In the genomic region with DNA sequence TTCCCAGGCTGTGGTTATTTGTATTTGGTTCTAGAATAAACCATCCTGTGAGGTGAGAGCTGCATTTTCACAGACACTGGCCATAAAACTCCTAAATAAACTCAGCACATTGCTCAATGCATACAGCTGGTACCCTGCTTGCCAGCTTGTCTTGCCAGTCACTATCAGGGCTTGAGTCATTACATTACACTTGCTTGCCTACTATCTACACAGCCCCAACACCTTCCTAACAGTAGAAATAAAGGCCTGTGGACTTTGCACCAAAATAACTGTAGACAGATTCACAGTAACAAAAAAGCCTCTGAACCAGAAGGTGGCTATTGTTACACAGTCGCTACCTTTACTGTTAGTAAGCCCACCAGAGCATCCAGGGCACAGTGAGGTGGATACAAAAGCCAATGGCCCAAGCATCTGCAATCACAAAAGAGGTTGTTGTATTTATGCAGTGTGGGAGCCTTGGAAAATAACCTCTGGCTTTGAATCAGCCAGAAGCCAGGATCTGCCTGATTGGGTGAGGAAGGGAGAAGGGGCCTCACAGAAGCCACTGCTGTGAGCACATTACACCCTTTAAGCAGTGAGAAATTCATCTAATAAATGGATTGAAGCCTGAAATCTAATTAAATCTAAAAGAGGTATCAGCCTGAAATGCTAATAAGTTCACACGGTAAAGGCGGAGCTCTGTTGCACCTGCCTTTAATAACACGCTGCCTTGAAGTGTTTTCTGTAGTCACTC, we compare ENCODE assay signal across 22 mouse cellular contexts.
A peak's percentile ranks its signal among the peaks of the same experiment; 100 is the strongest.
DNase-seq lines count a peak whose midpoint lies in the region; ATAC-seq and TF ChIP-seq lines count a peak whose summit lies in the region.
"Had no signal": no experiment of that assay in that cellular context is flagged by ENCODE, and none has a peak within 500 bp of the region (broad histone marks: within the 10 kb centered on the region; RNA-seq: fewer than 3 reads in every experiment).

No protein-coding gene starts in this region.

- no peaks in the 10 kb centered on the region for H3K9me3 ChIP-seq in forebrain, embryonic 13.5 days (replicated peaks)
- no peaks in the 10 kb centered on the region for H3K9me3 ChIP-seq in forebrain, embryonic 11.5 days (ENCODE audit: control insufficient read depth, low read length)
- no peaks in the 10 kb centered on the region for H3K9me3 ChIP-seq in midbrain, embryonic 13.5 days
- H3K9me3 ChIP-seq in midbrain, embryonic 11.5 days (ENCODE audit: control insufficient read depth, low read length): no peaks in the 10 kb centered on the region
- 0 out of 2 replicates have a peak, but pooled peaks cover 2% of the 10 kb centered on the region for H3K9me3 ChIP-seq in intestine, postnatal 0 days (ENCODE audit: control insufficient read depth)
- no peaks in the 10 kb centered on the region for H3K9me3 ChIP-seq in neural tube, embryonic 14.5 days (ENCODE audit: control insufficient read depth, low read length)
- no peaks in the 10 kb centered on the region for H3K9me3 ChIP-seq in heart, embryonic 10.5 days
- H3K9me3 ChIP-seq: embryonic facial prominence, embryonic 10.5 days; limb, embryonic 12.5 days had no signal

- no peaks in the 10 kb centered on the region for H3K36me3 ChIP-seq in forebrain, embryonic 13.5 days (ENCODE audit: poor library complexity, severe bottlenecking)
- H3K36me3 ChIP-seq in forebrain, embryonic 11.5 days (ENCODE audit: control insufficient read depth, insufficient read depth, low read length): no peaks in the 10 kb centered on the region
- H3K36me3 ChIP-seq in midbrain, embryonic 13.5 days: no peaks in the 10 kb centered on the region
- no peaks in the 10 kb centered on the region for H3K36me3 ChIP-seq in midbrain, embryonic 11.5 days (ENCODE audit: control insufficient read depth, insufficient read depth, low read length)
- no peaks in the 10 kb centered on the region for H3K36me3 ChIP-seq in intestine, postnatal 0 days (ENCODE audit: control insufficient read depth, insufficient read depth)
- H3K36me3 ChIP-seq in neural tube, embryonic 14.5 days (ENCODE audit: control insufficient read depth, insufficient read depth, low read length): no peaks in the 10 kb centered on the region
- H3K36me3 ChIP-seq in heart, embryonic 10.5 days: no peaks in the 10 kb centered on the region
- H3K36me3 ChIP-seq: embryonic facial prominence, embryonic 10.5 days; limb, embryonic 12.5 days had no signal

- H3K4me2 ChIP-seq in forebrain, embryonic 13.5 days: no peak overlapping the region
- H3K4me2 ChIP-seq in forebrain, embryonic 11.5 days (ENCODE audit: low read depth, low read length, severe bottlenecking): no peak overlapping the region
- no peak overlapping the region for H3K4me2 ChIP-seq in midbrain, embryonic 13.5 days (replicated peaks)
- no peak overlapping the region for H3K4me2 ChIP-seq in midbrain, embryonic 11.5 days
- no peak overlapping the region for H3K4me2 ChIP-seq in intestine, postnatal 0 days (replicated peaks; ENCODE audit: low read depth)
- H3K4me2 ChIP-seq in neural tube, embryonic 14.5 days (ENCODE audit: low read depth, low read length): no peak overlapping the region
- H3K4me2 ChIP-seq: limb, embryonic 12.5 days; liver, embryonic 11.5 days had no signal

- peak; percentile 36; the same call in 1 of the 2 replicates for ATAC-seq in forebrain, embryonic 13.5 days
- no peak for ATAC-seq in forebrain, embryonic 11.5 days (replicated peaks; ENCODE audit: low FRiP score)
- no peak for ATAC-seq in midbrain, embryonic 13.5 days
- no peak for ATAC-seq in midbrain, embryonic 11.5 days (ENCODE audit: low FRiP score)
- ATAC-seq in intestine, postnatal 0 days: peak; percentile 90
- ATAC-seq in neural tube, embryonic 14.5 days (ENCODE audit: low read depth): no peak; the same call in 1 of the 2 replicates
- ATAC-seq: inflammation-experienced regulatory T-cells, adult 6 months; liver, postnatal 0 days had no signal

- H3K4me1 ChIP-seq in forebrain, embryonic 13.5 days: peaks cover 16% of the 10 kb centered on the region
- H3K4me1 ChIP-seq in forebrain, embryonic 11.5 days (replicated peaks; ENCODE audit: control insufficient read depth, insufficient read depth, low read length): peaks cover 3% of the 10 kb centered on the region; the same call in 1 of the 2 replicates
- H3K4me1 ChIP-seq in midbrain, embryonic 13.5 days (replicated peaks): peaks cover 11% of the 10 kb centered on the region; the same call in 1 of the 2 replicates
- no peaks in the 10 kb centered on the region for H3K4me1 ChIP-seq in midbrain, embryonic 11.5 days (ENCODE audit: control insufficient read depth, insufficient read depth, low read length)
- H3K4me1 ChIP-seq in intestine, postnatal 0 days (replicated peaks; ENCODE audit: control insufficient read depth, insufficient read depth, low read length): 0 out of 2 replicates have a peak, but pooled peaks cover 5% of the 10 kb centered on the region
- H3K4me1 ChIP-seq in neural tube, embryonic 14.5 days (ENCODE audit: control insufficient read depth, insufficient read depth, low read length): 0 out of 2 replicates have a peak, but pooled peaks cover 6% of the 10 kb centered on the region
- H3K4me1 ChIP-seq in heart, embryonic 10.5 days: no peaks in the 10 kb centered on the region

- 49% methylated on average over 4 of the region's 4 CpGs for WGBS in forebrain, embryonic 13.5 days
- 74% methylated on average over 4 of the region's 4 CpGs for WGBS in forebrain, embryonic 11.5 days
- WGBS in midbrain, embryonic 13.5 days: 61% methylated on average over 4 of the region's 4 CpGs
- WGBS in midbrain, embryonic 11.5 days: 77% methylated on average over 4 of the region's 4 CpGs
- WGBS in intestine, postnatal 0 days: 63% methylated on average over 4 of the region's 4 CpGs
- 50% methylated on average over 4 of the region's 4 CpGs for WGBS in neural tube, embryonic 14.5 days
- WGBS in heart, embryonic 10.5 days: 90% methylated on average over 4 of the region's 4 CpGs

- no peak overlapping the region for H3K4me3 ChIP-seq in forebrain, embryonic 13.5 days
- H3K4me3 ChIP-seq in forebrain, embryonic 11.5 days (ENCODE audit: low read depth, low read length): no peak overlapping the region
- no peak overlapping the region for H3K4me3 ChIP-seq in midbrain, embryonic 13.5 days (replicated peaks)
- no peak overlapping the region for H3K4me3 ChIP-seq in midbrain, embryonic 11.5 days (ENCODE audit: low read depth, low read length)
- no peak overlapping the region for H3K4me3 ChIP-seq in intestine, postnatal 0 days (ENCODE audit: low read depth, low read length)
- H3K4me3 ChIP-seq in neural tube, embryonic 14.5 days (ENCODE audit: low read depth, low read length): no peak overlapping the region
- H3K4me3 ChIP-seq in heart, embryonic 10.5 days: no peak overlapping the region
- H3K4me3 ChIP-seq: embryonic facial prominence, embryonic 10.5 days; heart, adult 2 months; limb, embryonic 12.5 days had no signal

- peak overlapping the region; percentile 63 for H3K27ac ChIP-seq in forebrain, embryonic 13.5 days
- H3K27ac ChIP-seq in forebrain, embryonic 11.5 days (ENCODE audit: low read depth, low read length): no peak overlapping the region
- peak overlapping the region; percentile 41; the same call in 1 of the 2 replicates for H3K27ac ChIP-seq in midbrain, embryonic 13.5 days
- H3K27ac ChIP-seq in midbrain, embryonic 11.5 days (ENCODE audit: low read depth, low read length): no peak overlapping the region
- H3K27ac ChIP-seq in intestine, postnatal 0 days (ENCODE audit: low read depth, low read length): 0 out of 2 replicates have a peak overlapping the region, but pooled peaks have one; percentile 21
- H3K27ac ChIP-seq in neural tube, embryonic 14.5 days (ENCODE audit: low read depth, low read length): peak overlapping the region; percentile 61
- no peak overlapping the region for H3K27ac ChIP-seq in heart, embryonic 10.5 days
- H3K27ac ChIP-seq: embryonic facial prominence, embryonic 10.5 days; heart, adult 2 months; limb, embryonic 12.5 days had no signal

- no peaks in the 10 kb centered on the region for H3K27me3 ChIP-seq in forebrain, embryonic 13.5 days
- H3K27me3 ChIP-seq in forebrain, embryonic 11.5 days (ENCODE audit: control insufficient read depth, insufficient read depth, low read length): no peaks in the 10 kb centered on the region
- no peaks in the 10 kb centered on the region for H3K27me3 ChIP-seq in midbrain, embryonic 13.5 days
- H3K27me3 ChIP-seq in midbrain, embryonic 11.5 days (ENCODE audit: control insufficient read depth, insufficient read depth, low read length): no peaks in the 10 kb centered on the region
- no peaks in the 10 kb centered on the region for H3K27me3 ChIP-seq in intestine, postnatal 0 days (replicated peaks; ENCODE audit: control insufficient read depth, insufficient read depth, low read length)
- H3K27me3 ChIP-seq in neural tube, embryonic 14.5 days (ENCODE audit: control insufficient read depth, insufficient read depth, low read length): no peaks in the 10 kb centered on the region
- no peaks in the 10 kb centered on the region for H3K27me3 ChIP-seq in heart, embryonic 10.5 days (ENCODE audit: insufficient read depth, poor library complexity, severe bottlenecking)
- H3K27me3 ChIP-seq: limb, embryonic 12.5 days had no signal

- DNase-seq in forebrain, embryonic 11.5 days (ENCODE audit: low spot score): no peak
- no peak for DNase-seq in midbrain, embryonic 11.5 days (ENCODE audit: low spot score, missing footprints)
- DNase-seq in heart, embryonic 10.5 days (ENCODE audit: low spot score): no peak
- no peak for DNase-seq in cerebellum, postnatal 25 days
- DNase-seq: adrenal gland, postnatal 10 days; cerebellum, adult 9-10 months; gastrocnemius, postnatal 36 days; heart, adult 2 months; kidney, adult 9 months; kidney, postnatal 14 days; layer of hippocampus, postnatal 36 days; liver, postnatal 0 days; lung, postnatal 10 days; thymus, postnatal 4 days had no signal

- H3K9ac ChIP-seq in forebrain, embryonic 13.5 days: no peak overlapping the region
- H3K9ac ChIP-seq in forebrain, embryonic 11.5 days (ENCODE audit: low read length): no peak overlapping the region
- H3K9ac ChIP-seq in midbrain, embryonic 13.5 days (replicated peaks): no peak overlapping the region
- no peak overlapping the region for H3K9ac ChIP-seq in midbrain, embryonic 11.5 days (ENCODE audit: low read length)
- H3K9ac ChIP-seq in intestine, postnatal 0 days (ENCODE audit: low read depth, low read length): no peak overlapping the region
- no peak overlapping the region for H3K9ac ChIP-seq in neural tube, embryonic 14.5 days (replicated peaks; ENCODE audit: low read depth, low read length)
- H3K9ac ChIP-seq: limb, embryonic 12.5 days; liver, postnatal 0 days had no signal

- no peak for TF ChIP-seq CTCF in intestine, postnatal 0 days (IDR thresholded peaks at IDR 0.05; ENCODE audit: low read depth)

Comparison
In these comparisons a context has a peak if more than half of its experiments do, and no peak if none do; other contexts are left out.
1. ATAC-seq: peak in forebrain, embryonic 13.5 days (single experiment) and intestine, postnatal 0 days (single experiment); none in forebrain, embryonic 11.5 days (single experiment), midbrain, embryonic 13.5 days (single experiment), midbrain, embryonic 11.5 days (single experiment) and neural tube, embryonic 14.5 days (single experiment).
2. H3K27ac ChIP-seq: peak in forebrain, embryonic 13.5 days (single experiment), midbrain, embryonic 13.5 days (single experiment), intestine, postnatal 0 days (single experiment) and neural tube, embryonic 14.5 days (single experiment); none in forebrain, embryonic 11.5 days (single experiment), midbrain, embryonic 11.5 days (single experiment) and heart, embryonic 10.5 days (single experiment).